Mouse (Mus musculus) liver, embryonic 11.5 days (tissue): ENCODE data around the gene 9330159F19Rik. TPM values are rescaled to one million over a fixed set of nuclear protein-coding genes. Genes with fewer than 3 reads are reported as not detected.

Source experiments
- ATAC-seq: fragments of 200-750 bp; cut with Nextera tagmentation; replicated peaks from 2 replicates; pipeline ENCODE4 v1.8.0; 2017; ENCODE audit warnings: moderate number of reproducible peaks, mild to moderate bottlenecking, moderate TSS enrichment, moderate library complexity; ENCODE audit not compliant: low FRiP score
- DNase-seq: peaks from one replicate; pipeline ENCODE4 v3.0.0-alpha.2; 2017; ENCODE audit warnings: low spot score
- H3K27ac ChIP-seq: fragments of 300-500 bp; sonication (generic); 2 replicates; pipeline ENCODE4 v1.5.1; 2014; ENCODE audit warnings: mild to moderate bottlenecking, low read depth, low read length, control low read depth
- H3K27me3 ChIP-seq: fragments of 300-500 bp; sonication (generic); replicated peaks from 2 replicates; pipeline ENCODE4 v1.6.1; 2014; ENCODE audit warnings: low read length, mixed read lengths; ENCODE audit not compliant: control insufficient read depth, insufficient read depth
- H3K36me3 ChIP-seq: fragments of 300-500 bp; sonication (generic); 2 replicates; pipeline ENCODE4 v1.6.1; 2014; ENCODE audit warnings: mild to moderate bottlenecking, low read length, moderate library complexity, mixed read lengths; ENCODE audit not compliant: control insufficient read depth, insufficient read depth
- H3K4me1 ChIP-seq: fragments of 300-500 bp; sonication (generic); replicated peaks from 2 replicates; pipeline ENCODE4 v1.6.1; 2014; ENCODE audit warnings: low read length, mixed read lengths; ENCODE audit not compliant: control insufficient read depth, insufficient read depth
- H3K4me2 ChIP-seq: fragments of 300-500 bp; sonication (generic); 2 replicates; pipeline ENCODE4 v1.6.1; 2014; ENCODE audit warnings: mild to moderate bottlenecking, control low read depth, moderate library complexity
- H3K4me3 ChIP-seq: fragments of 300-500 bp; sonication (generic); 2 replicates; pipeline ENCODE4 v1.5.1; 2014; ENCODE audit warnings: low read depth, low read length, control low read depth
- H3K9ac ChIP-seq: fragments of 300-500 bp; sonication (generic); 2 replicates; pipeline ENCODE4 v1.6.1; 2014; ENCODE audit warnings: low read depth, low read length, control low read depth
- H3K9me3 ChIP-seq: fragments of 300-500 bp; sonication (generic); 2 replicates; pipeline ENCODE4 v1.6.1; 2016; ENCODE audit warnings: low read length, inconsistent platforms, mixed read lengths; ENCODE audit not compliant: control insufficient read depth
- WGBS: fragments of 180-500 bp; shearing (Covaris S2); extraction: QIAGEN DNeasy Blood & Tissue Kit; methylation state at CpG from one replicate; pipeline ENCODE4 v1.1.7; 2014; 5-methylcytosine and 5-hydroxymethylcytosine counted together
- polyA plus RNA-seq: library from polyadenylated mRNA; unstranded; fragments of >200 nt; fragmentation: Nextera tagmentation; extraction: Ambion mirVana; gene quantifications from 2 replicates; pipeline ENCODE4 v1.2.1, GENCODE M21; 2014

Gene 9330159F19Rik
- polyA plus RNA-seq, 1 experiment from 2014 or later = 0.07 TPM

GRCm38 (mm10) chr10:29196811-29197210 is 14.6 kb upstream of the 9330159F19Rik start:
- Histone ChIP-seq H3K27ac (no peak overlapping the region), H3K4me1 (no peaks in the 10 kb centered on the region), H3K9ac (no peak overlapping the region), H3K4me2 (no peak overlapping the region), H3K27me3 (no peaks in the 10 kb centered on the region), H3K9me3 (no peaks in the 10 kb centered on the region), H3K4me3 (no peak overlapping the region), H3K36me3 (no peaks in the 10 kb centered on the region)
- DNase-seq (no peak), ATAC-seq (no peak)
- 95% methylated on average over 33 of the region's 33 CpGs for WGBS

GRCm38 (mm10) chr10:29198642-29199041 is 12.8 kb upstream of the 9330159F19Rik start, which contains the start of gene Gm49353:
Gene Gm49353, plus strand, starts transcription at chr10:29198954.
- no peak within 1 kb of the TSS for H3K9ac ChIP-seq
- H3K9me3 ChIP-seq = no peaks in the 10 kb centered on the region
- no peaks in the 10 kb centered on the region for H3K36me3 ChIP-seq
- no peak for ATAC-seq
- H3K4me1 ChIP-seq = no peaks in the 10 kb centered on the region
- no peak within 1 kb of the TSS for H3K4me2 ChIP-seq
- no peak within 1 kb of the TSS for H3K4me3 ChIP-seq
- no peaks in the 10 kb centered on the region for H3K27me3 ChIP-seq
- DNase-seq = no peak
- H3K27ac ChIP-seq = no peak within 1 kb of the TSS
- 81% methylated on average over 7 of the region's 7 CpGs for WGBS

DNA sequence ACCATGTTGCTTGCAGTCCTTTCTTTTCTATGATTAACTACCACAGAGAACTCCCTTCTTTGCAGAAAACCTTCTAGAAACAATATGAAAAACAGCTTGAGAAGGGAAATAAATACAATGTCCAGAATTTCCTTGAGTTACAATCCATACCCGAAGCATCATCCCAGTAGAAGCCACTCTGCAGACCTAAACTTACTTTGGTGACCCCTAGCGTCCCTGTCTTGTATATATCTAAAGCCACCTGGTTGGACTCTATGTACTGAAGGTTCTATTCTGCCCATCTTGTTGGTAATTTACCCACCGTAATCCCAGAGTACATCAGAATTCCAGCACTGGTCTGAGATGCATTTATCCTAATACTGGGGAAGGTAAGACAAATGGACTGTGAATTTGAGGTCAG is 11.6 kb upstream of the 9330159F19Rik start:
- Histone ChIP-seq H3K9ac (no peak overlapping the region), H3K36me3 (no peaks in the 10 kb centered on the region), H3K4me2 (no peak overlapping the region), H3K4me3 (no peak overlapping the region), H3K9me3 (no peaks in the 10 kb centered on the region), H3K27me3 (no peaks in the 10 kb centered on the region), H3K4me1 (no peaks in the 10 kb centered on the region), H3K27ac (no peak overlapping the region)
- 70% methylated on average over 3 of the region's 3 CpGs for WGBS
- ATAC-seq (no peak), DNase-seq (no peak)

- no peaks in the 10 kb centered on the region for H3K4me1 ChIP-seq
- ATAC-seq (no peak), DNase-seq (no peak)
- H3K4me2 ChIP-seq = no peak overlapping the region
- no peaks in the 10 kb centered on the region for H3K36me3 ChIP-seq
- H3K4me3 ChIP-seq = no peak overlapping the region
- no peak overlapping the region for H3K27ac ChIP-seq
- no peak overlapping the region for H3K9ac ChIP-seq
- H3K9me3 ChIP-seq = no peaks in the 10 kb centered on the region
- no peaks in the 10 kb centered on the region for H3K27me3 ChIP-seq
- WGBS = 70% methylated on average over 1 of the region's 1 CpGs
Measured at GRCm38 (mm10) chr10:29200609-29201008, 10.8 kb upstream of the 9330159F19Rik start.

GRCm38 (mm10) chr10:29206730-29207129 is 4.7 kb upstream of the 9330159F19Rik start:
- H3K9me3 ChIP-seq = no peaks in the 10 kb centered on the region
- no peaks in the 10 kb centered on the region for H3K27me3 ChIP-seq
- no peak overlapping the region for H3K9ac ChIP-seq
- H3K4me2 ChIP-seq = no peak overlapping the region
- no peak overlapping the region for H3K27ac ChIP-seq
- no peaks in the 10 kb centered on the region for H3K36me3 ChIP-seq
- ATAC-seq = peak; percentile 43; the same call in 1 of the 2 replicates
- no peaks in the 10 kb centered on the region for H3K4me1 ChIP-seq
- no peak for DNase-seq
- no peak overlapping the region for H3K4me3 ChIP-seq

DNA sequence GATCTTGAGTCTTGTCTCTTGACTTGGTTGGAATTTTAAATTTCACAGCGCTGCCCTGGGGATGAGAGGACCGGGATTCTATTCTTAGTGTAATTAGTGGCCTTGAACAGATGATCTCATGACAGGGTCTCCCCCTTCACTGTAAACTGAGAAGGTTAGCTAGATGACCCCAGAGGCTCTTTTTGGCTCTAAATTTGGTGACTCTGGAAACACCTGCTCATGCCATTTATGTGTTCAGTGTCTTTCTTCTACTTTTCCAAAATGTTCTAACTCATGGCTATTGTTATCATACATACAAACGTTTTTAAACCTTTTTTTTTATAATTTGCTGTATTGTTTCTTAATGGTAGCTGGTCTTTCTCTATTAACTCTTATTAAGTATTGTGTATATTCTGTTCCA is 2.7 kb upstream of the 9330159F19Rik start:
- ATAC-seq (no peak), DNase-seq (no peak)
- H3K36me3 ChIP-seq = no peaks in the 10 kb centered on the region
- H3K9ac ChIP-seq = no peak overlapping the region
- H3K4me1 ChIP-seq = no peaks in the 10 kb centered on the region
- H3K4me3 ChIP-seq = no peak overlapping the region
- no peak overlapping the region for H3K27ac ChIP-seq
- H3K4me2 ChIP-seq = no peak overlapping the region
- H3K27me3 ChIP-seq = no peaks in the 10 kb centered on the region
- H3K9me3 ChIP-seq = no peaks in the 10 kb centered on the region
- WGBS = 45% methylated on average over 3 of the region's 3 CpGs

GRCm38 (mm10) chr10:29213534-29214100 is 2.2 kb downstream of the 9330159F19Rik start:
- Histone ChIP-seq H3K9me3 (no peaks in the 10 kb centered on the region), H3K9ac (no peak overlapping the region), H3K4me3 (no peak overlapping the region), H3K4me2 (no peak overlapping the region), H3K27me3 (no peaks in the 10 kb centered on the region), H3K36me3 (no peaks in the 10 kb centered on the region), H3K4me1 (no peaks in the 10 kb centered on the region), H3K27ac (no peak overlapping the region)
- 65% methylated on average over 3 of the region's 3 CpGs for WGBS
- ATAC-seq (no peak), DNase-seq (no peak)

DNA sequence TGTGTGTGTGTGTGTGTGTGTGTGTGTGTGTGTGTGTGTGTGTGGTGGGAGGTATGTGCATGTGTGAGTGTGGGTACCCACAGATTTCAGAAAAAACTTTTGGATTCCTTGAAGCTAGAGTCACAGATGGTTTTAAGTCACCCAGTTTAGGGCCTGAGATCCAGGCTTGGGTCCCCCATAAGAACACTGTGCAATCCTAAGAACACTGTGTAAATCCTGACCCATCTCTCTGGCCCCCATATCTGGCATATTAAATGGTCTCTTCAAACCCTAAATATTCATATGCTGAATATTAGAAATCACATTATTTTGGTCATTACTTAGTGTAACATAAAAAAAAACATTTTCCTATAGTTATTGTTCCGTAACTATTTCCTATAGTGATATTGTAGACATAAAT is 5.6 kb downstream of the 9330159F19Rik start:
- WGBS = 78% methylated on average over 1 of the region's 1 CpGs
- ATAC-seq = no peak

DNA sequence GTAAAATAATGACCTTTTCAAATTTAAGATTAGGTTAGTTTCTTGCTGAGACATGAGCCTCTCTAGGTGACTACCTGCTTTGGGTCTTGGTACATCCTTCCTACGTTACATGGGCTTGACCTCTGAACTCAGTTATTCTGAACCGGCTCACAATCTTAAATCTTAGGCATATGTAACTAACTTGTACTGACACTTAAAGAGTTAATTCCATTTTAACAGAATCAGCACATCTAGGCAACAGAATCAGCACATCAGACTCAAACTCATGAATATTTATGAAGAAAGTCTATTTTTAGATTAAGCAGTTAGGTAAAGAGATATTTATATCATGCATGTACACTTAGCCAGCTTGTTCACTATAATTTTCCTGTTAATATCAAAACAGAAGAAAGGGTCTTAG is 6.0 kb downstream of the 9330159F19Rik start:
- H3K36me3 ChIP-seq = no peaks in the 10 kb centered on the region
- H3K27me3 ChIP-seq = no peaks in the 10 kb centered on the region
- ATAC-seq (no peak), DNase-seq (no peak)
- H3K4me1 ChIP-seq = no peaks in the 10 kb centered on the region
- H3K4me3 ChIP-seq = no peak overlapping the region
- H3K4me2 ChIP-seq = no peak overlapping the region
- H3K9me3 ChIP-seq = no peaks in the 10 kb centered on the region
- WGBS = 74% methylated on average over 2 of the region's 2 CpGs
- no peak overlapping the region for H3K9ac ChIP-seq
- H3K27ac ChIP-seq = no peak overlapping the region

More for the DNA sequence above, 5.6 kb downstream of the 9330159F19Rik start:
- H3K9ac ChIP-seq = no peak overlapping the region
- no peak overlapping the region for H3K4me2 ChIP-seq
- no peaks in the 10 kb centered on the region for H3K27me3 ChIP-seq
- H3K27ac ChIP-seq = no peak overlapping the region
- H3K36me3 ChIP-seq = no peaks in the 10 kb centered on the region
- no peaks in the 10 kb centered on the region for H3K4me1 ChIP-seq
- H3K4me3 ChIP-seq = no peak overlapping the region
- H3K9me3 ChIP-seq = no peaks in the 10 kb centered on the region
- DNase-seq = no peak
